ENCODE assay signal across 29 mouse cellular contexts in the genomic region with DNA sequence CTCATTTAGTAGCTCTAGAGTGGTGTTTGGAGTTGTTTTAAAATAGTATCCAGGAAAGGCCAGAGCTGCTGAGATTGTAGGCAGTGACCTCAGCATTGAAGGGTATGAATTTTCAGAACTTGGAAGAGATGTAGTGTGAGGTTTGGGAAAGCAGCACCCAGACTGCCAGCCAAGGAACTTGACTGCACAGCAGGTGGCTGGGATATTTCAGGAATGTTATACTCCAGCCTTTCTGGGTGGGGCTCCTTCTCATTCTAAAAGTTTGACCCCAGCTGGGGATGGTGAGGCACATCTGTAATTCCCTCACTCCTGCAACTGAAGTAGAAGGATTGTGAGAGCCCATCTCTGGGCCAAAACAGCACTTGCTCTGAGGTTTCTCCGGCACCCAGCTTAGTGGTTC.
DNase-seq lines count a peak whose midpoint lies in the region; ATAC-seq and TF ChIP-seq lines count a peak whose summit lies in the region.
"Had no signal": no experiment of that assay in that cellular context is flagged by ENCODE, and none has a peak within 500 bp of the region (broad histone marks: within the 10 kb centered on the region; RNA-seq: fewer than 3 reads in every experiment).

No protein-coding gene starts in this region.

- H3K36me3 ChIP-seq in embryonic facial prominence, embryonic 14.5 days (ENCODE audit: control insufficient read depth, insufficient read depth, low read length) = no peaks in the 10 kb centered on the region
- H3K36me3 ChIP-seq in embryonic facial prominence, embryonic 10.5 days (replicated peaks) = no peaks in the 10 kb centered on the region
- H3K36me3 ChIP-seq in hindbrain, embryonic 13.5 days = no peaks in the 10 kb centered on the region
- H3K36me3 ChIP-seq in hindbrain, postnatal 0 days (ENCODE audit: insufficient read depth, low read length) = no peaks in the 10 kb centered on the region
- H3K36me3 ChIP-seq: embryonic facial prominence, embryonic 15.5 days; heart, embryonic 12.5 days; heart, embryonic 15.5 days; hindbrain, embryonic 10.5 days had no signal

- DNase-seq in embryonic facial prominence, embryonic 14.5 days (ENCODE audit: low spot score) = peak; percentile 32
- no peak for DNase-seq in embryonic facial prominence, embryonic 10.5 days (ENCODE audit: low spot score)
- DNase-seq in hindbrain, postnatal 0 days (ENCODE audit: low spot score) = no peak
- peak; percentile 14 for DNase-seq in R1 (ENCODE audit: low read depth, low spot score)
- DNase-seq in Muller cell, postnatal 12 days (ENCODE audit: inconsistent ontology term) = no peak
- DNase-seq in embryo, embryonic 10 days (ENCODE audit: low spot score) = no peak
- DNase-seq: adrenal gland, adult 8-10 months; adrenal gland, postnatal 25 days; cerebellum, adult 11 months; cerebellum, adult 2 months; cerebellum, adult 9-11 months; cerebellum, postnatal 25 days; embryo, embryonic 11 days; forebrain, postnatal 0 days; gastrocnemius, postnatal 10 days; heart, adult 18-20 months; heart, postnatal 10 days; heart, postnatal 36 days had no signal

- H3K9me3 ChIP-seq in embryonic facial prominence, embryonic 14.5 days (ENCODE audit: control insufficient read depth, low read length) = 0 out of 2 replicates have a peak, but pooled peaks cover 3% of the 10 kb centered on the region
- H3K9me3 ChIP-seq in embryonic facial prominence, embryonic 10.5 days = no peaks in the 10 kb centered on the region
- H3K9me3 ChIP-seq in hindbrain, embryonic 13.5 days = no peaks in the 10 kb centered on the region
- no peaks in the 10 kb centered on the region for H3K9me3 ChIP-seq in hindbrain, postnatal 0 days (ENCODE audit: low read length)
- H3K9me3 ChIP-seq: embryonic facial prominence, embryonic 15.5 days; heart, embryonic 12.5 days; heart, embryonic 15.5 days; hindbrain, embryonic 10.5 days had no signal

- no peak overlapping the region for H3K27ac ChIP-seq in embryonic facial prominence, embryonic 14.5 days (replicated peaks; ENCODE audit: low read depth, low read length)
- H3K27ac ChIP-seq in embryonic facial prominence, embryonic 10.5 days (replicated peaks) = no peak overlapping the region
- H3K27ac ChIP-seq in hindbrain, embryonic 13.5 days = no peak overlapping the region
- no peak overlapping the region for H3K27ac ChIP-seq in hindbrain, postnatal 0 days
- peak overlapping the region; percentile 92 for H3K27ac ChIP-seq in brown adipose tissue, adult 24 weeks (replicated peaks; ENCODE audit: low read depth, low read length)
- H3K27ac ChIP-seq: embryonic facial prominence, embryonic 15.5 days; heart, embryonic 15.5 days; hindbrain, embryonic 10.5 days; hindbrain, embryonic 14.5 days had no signal

- no peak overlapping the region for H3K4me3 ChIP-seq in embryonic facial prominence, embryonic 14.5 days (ENCODE audit: low read depth, low read length)
- no peak overlapping the region for H3K4me3 ChIP-seq in embryonic facial prominence, embryonic 10.5 days
- H3K4me3 ChIP-seq in hindbrain, embryonic 13.5 days = no peak overlapping the region
- no peak overlapping the region for H3K4me3 ChIP-seq in hindbrain, postnatal 0 days (ENCODE audit: low read length)
- no peak overlapping the region for H3K4me3 ChIP-seq in brown adipose tissue, adult 24 weeks (ENCODE audit: insufficient read depth, low read depth, low read length)
- H3K4me3 ChIP-seq: embryonic facial prominence, embryonic 15.5 days; heart, embryonic 12.5 days; heart, embryonic 15.5 days; hindbrain, embryonic 10.5 days had no signal

- peak; percentile 35; the same call in 1 of the 2 replicates for ATAC-seq in embryonic facial prominence, embryonic 14.5 days (ENCODE audit: low read depth)
- no peak for ATAC-seq in hindbrain, embryonic 13.5 days (ENCODE audit: low FRiP score)
- no peak for ATAC-seq in hindbrain, postnatal 0 days
- ATAC-seq: activated CD4-positive, CD25-positive, alpha-beta regulatory T cell, adult 4 months; forebrain, embryonic 14.5 days; forebrain, postnatal 0 days; intestine, postnatal 0 days; Patski had no signal

- H3K4me1 ChIP-seq in embryonic facial prominence, embryonic 14.5 days (ENCODE audit: control insufficient read depth, insufficient read depth, low read length) = peaks cover 21% of the 10 kb centered on the region
- peaks cover 12% of the 10 kb centered on the region for H3K4me1 ChIP-seq in embryonic facial prominence, embryonic 10.5 days
- H3K4me1 ChIP-seq in hindbrain, embryonic 13.5 days (replicated peaks) = peaks cover 59% of the 10 kb centered on the region
- H3K4me1 ChIP-seq in hindbrain, postnatal 0 days (ENCODE audit: insufficient read depth, low read length) = peaks cover 27% of the 10 kb centered on the region
- peaks cover 24% of the 10 kb centered on the region for H3K4me1 ChIP-seq in brown adipose tissue, adult 24 weeks (ENCODE audit: control insufficient read depth, insufficient read depth, insufficient read length, low read length)

- 62% methylated on average over 1 of the region's 1 CpGs for WGBS in embryonic facial prominence, embryonic 14.5 days
- WGBS in embryonic facial prominence, embryonic 10.5 days = 84% methylated on average over 1 of the region's 1 CpGs
- WGBS in hindbrain, embryonic 13.5 days = 76% methylated on average over 1 of the region's 1 CpGs
- WGBS in hindbrain, postnatal 0 days = 73% methylated on average over 1 of the region's 1 CpGs

- H3K9ac ChIP-seq in embryonic facial prominence, embryonic 14.5 days (ENCODE audit: low read depth, low read length) = no peak overlapping the region
- H3K9ac ChIP-seq in hindbrain, embryonic 13.5 days = 0 out of 2 replicates have a peak overlapping the region, but pooled peaks have one; percentile 6
- no peak overlapping the region for H3K9ac ChIP-seq in hindbrain, postnatal 0 days (replicated peaks; ENCODE audit: low read length)
- H3K9ac ChIP-seq: embryonic facial prominence, embryonic 15.5 days; forebrain, postnatal 0 days; heart, embryonic 12.5 days; heart, embryonic 15.5 days; hindbrain, embryonic 14.5 days had no signal

- H3K27me3 ChIP-seq in embryonic facial prominence, embryonic 14.5 days (replicated peaks; ENCODE audit: control insufficient read depth, insufficient read depth, low read length) = peaks cover 72% of the 10 kb centered on the region
- peaks cover 97% of the 10 kb centered on the region for H3K27me3 ChIP-seq in embryonic facial prominence, embryonic 10.5 days (replicated peaks; ENCODE audit: low read depth, poor library complexity, severe bottlenecking)
- peaks cover 60% of the 10 kb centered on the region for H3K27me3 ChIP-seq in hindbrain, embryonic 13.5 days
- H3K27me3 ChIP-seq in hindbrain, postnatal 0 days (ENCODE audit: insufficient read depth, low read length) = peaks cover 11% of the 10 kb centered on the region; the same call in 1 of the 2 replicates
- H3K27me3 ChIP-seq: Patski had no signal

- no peak for TF ChIP-seq CTCF in hindbrain, postnatal 0 days (IDR thresholded peaks at IDR 0.05; ENCODE audit: low read depth)

- no peak overlapping the region for H3K4me2 ChIP-seq in embryonic facial prominence, embryonic 14.5 days (ENCODE audit: low read depth, low read length)
- no peak overlapping the region for H3K4me2 ChIP-seq in hindbrain, embryonic 13.5 days
- H3K4me2 ChIP-seq in hindbrain, postnatal 0 days (ENCODE audit: low read depth, low read length) = no peak overlapping the region
- H3K4me2 ChIP-seq: embryonic facial prominence, embryonic 15.5 days; heart, embryonic 12.5 days; heart, embryonic 15.5 days; hindbrain, embryonic 14.5 days had no signal

Comparison
In these comparisons a context has a peak if more than half of its experiments do, and no peak if none do; other contexts are left out.
1. DNase-seq: peak in embryonic facial prominence, embryonic 14.5 days (single experiment) and R1 (single experiment); none in embryonic facial prominence, embryonic 10.5 days (single experiment), hindbrain, postnatal 0 days (single experiment), Muller cell, postnatal 12 days (single experiment) and embryo, embryonic 10 days (single experiment).